Mouse (Mus musculus) G1E-ER4 (cell line): ENCODE results near the gene B3gat3. TPM values are rescaled to one million over a fixed set of nuclear protein-coding genes. Genes with fewer than 3 reads are reported as not detected.

Source experiments
- GATA1 ChIP-seq: IDR thresholded peaks from one replicate; pipeline ENCODE4 v1.8.0; 2012; ENCODE audit warnings: low read length, inconsistent platforms
- polyA plus RNA-seq: library from polyadenylated mRNA; stranded (reverse); fragments of >175 nt; gene quantifications from 2 replicates; pipeline ENCODE4 v1.2.3, GENCODE M21; 2012

Gene B3gat3
- polyA plus RNA-seq, 1 experiment: 110 TPM

GRCm38 (mm10) chr19:8928689-8929223, 8.6 kb downstream of the B3gat3 start:
- no peak for TF ChIP-seq GATA1

GRCm38 (mm10) chr19:8929224-8930088, 9.3 kb downstream of the B3gat3 start, which contains the start of the genes Rom1 and Eml3:
Gene Rom1 (minus strand): TSS chr19:8929356.
Gene Eml3 (plus strand): TSS chr19:8929552.
- TF ChIP-seq GATA1: no peak

GRCm38 (mm10) chr19:8930117-8930516, 9.9 kb downstream of the B3gat3 start:
- TF ChIP-seq GATA1: no peak

- no peak for TF ChIP-seq GATA1
These were observed 10.6 kb downstream of the B3gat3 start for GRCm38 (mm10) chr19:8930771-8931170.

- TF ChIP-seq GATA1: no peak
These were observed 16.6 kb downstream of the B3gat3 start for GRCm38 (mm10) chr19:8936736-8937135.

GRCm38 (mm10) chr19:8940526-8941133, 20.5 kb downstream of the B3gat3 start:
- TF ChIP-seq GATA1: no peak

GRCm38 (mm10) chr19:8941136-8941514, 21.0 kb downstream of the B3gat3 start:
- no peak for TF ChIP-seq GATA1

- no peak for TF ChIP-seq GATA1
These were observed 21.5 kb downstream of the B3gat3 start, which contains the start of gene Mta2 for GRCm38 (mm10) chr19:8941515-8942217. Gene Mta2 (plus strand): TSS chr19:8941875.

GRCm38 (mm10) chr19:8942276-8942964, 22.2 kb downstream of the B3gat3 start:
- no peak for TF ChIP-seq GATA1

- no peak for TF ChIP-seq GATA1
These were observed 22.9 kb downstream of the B3gat3 start for GRCm38 (mm10) chr19:8943047-8943446.

GRCm38 (mm10) chr19:8944062-8944461, 23.9 kb downstream of the B3gat3 start:
- no peak for TF ChIP-seq GATA1

- no peak for TF ChIP-seq GATA1
These were observed 24.6 kb downstream of the B3gat3 start for GRCm38 (mm10) chr19:8944750-8945149.

GRCm38 (mm10) chr19:8945251-8945650, 25.1 kb downstream of the B3gat3 start:
- TF ChIP-seq GATA1: no peak

- no peak for TF ChIP-seq GATA1
These were observed 26.8 kb downstream of the B3gat3 start for GRCm38 (mm10) chr19:8946929-8947328.

- no peak for TF ChIP-seq GATA1
These were observed 30.0 kb downstream of the B3gat3 start for GRCm38 (mm10) chr19:8950190-8950589.
